Mouse (Mus musculus): Measurements from ENCODE around the gene Tbc1d20. TPM values are rescaled to one million over a fixed set of nuclear protein-coding genes. Genes with fewer than 3 reads are reported as not detected.

The Tbc1d20 gene
- total and polyA plus RNA-seq, 3 experiments: 14.3 to 22.5 (median 17.0) TPM

DNA sequence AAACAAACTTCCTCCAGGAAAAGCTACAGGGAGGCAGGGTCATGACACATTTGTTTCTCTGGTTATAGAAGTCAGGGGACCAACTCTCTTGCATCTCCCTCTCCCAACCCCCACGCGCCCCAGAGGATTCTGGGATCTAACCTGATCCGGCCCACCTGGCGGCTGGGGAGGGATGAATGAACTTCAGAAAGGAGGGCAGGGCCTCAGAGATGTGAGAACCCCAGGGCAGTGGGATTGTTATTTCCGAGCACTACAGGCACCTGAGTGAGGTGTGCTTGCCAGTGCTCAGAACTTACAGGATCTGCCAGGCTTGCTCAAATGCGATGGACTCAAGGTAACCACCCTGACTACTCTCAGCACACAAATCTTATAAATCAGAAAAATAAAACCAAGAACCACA, 51.8 kb downstream of the Tbc1d20 start:
- no peaks in the 10 kb centered on the region for H3K27me3 ChIP-seq (replicated peaks)
- no peak overlapping the region for H3K9ac ChIP-seq (ENCODE audit: insufficient read depth, low read depth)
- dilution Hi-C loops (cut with MboI; ENCODE audit: extremely low pct_ligation_motif_present, extremely low pct_unique_long_range_greater_than_20kb, low sequenced_read_pairs) (no loop called here), in situ Hi-C loops (cut with MboI; ENCODE audit: low pct_ligation_motif_present, low pct_unique_long_range_greater_than_20kb, low sequenced_read_pairs) (no loop called here)
- peaks cover 16 to 44% of the 10 kb centered on the region in 2 experiments for H3K4me1 ChIP-seq (ENCODE audit: control insufficient read depth in 1 of 2, insufficient read depth in 2 of 2)
- no peak overlapping the region for H3K4me2 ChIP-seq (ENCODE audit: insufficient read depth, low read depth, poor library complexity, severe bottlenecking)
- peaks cover 19 to 22% of the 10 kb centered on the region in 2 experiments for H3K36me3 ChIP-seq (replicated peaks in 1 of 2; ENCODE audit: control insufficient read depth in 1 of 2, insufficient read depth in 1 of 2, low read length in 1 of 2)
- peaks cover 2% of the 10 kb centered on the region for H3K79me2 ChIP-seq (replicated peaks; ENCODE audit: control insufficient read depth, extremely low read depth, insufficient read depth, poor library complexity, severe bottlenecking)
- no peak for DNase-seq (ENCODE audit: extremely low read depth)
- H3K4me3 ChIP-seq (replicated peaks in 1 of 3; ENCODE audit: low read depth in 2 of 3, low read length in 2 of 3, poor library complexity in 1 of 3): no peak overlapping the region
- no peaks in the 10 kb centered on the region for H3K9me3 ChIP-seq (replicated peaks; ENCODE audit: low read length)
- TF ChIP-seq ZMIZ1 (IDR thresholded peaks at IDR 0.05; ENCODE audit: low read depth, low read length) (no peak), E2F4 (IDR thresholded peaks at IDR 0.05; ENCODE audit: insufficient replicate concordance, low read depth, low read length) (no peak), RCOR1 (conservative IDR thresholded peaks at IDR 0.05; ENCODE audit: low read depth, low read length) (no peak), HCFC1 (IDR thresholded peaks at IDR 0.05; ENCODE audit: low read depth, low read length) (no peak), RAD21 (IDR thresholded peaks at IDR 0.05; ENCODE audit: low read depth, low read length) (no peak), CHD2 (IDR thresholded peaks at IDR 0.05; ENCODE audit: low read length) (no peak), KAT2A (IDR thresholded peaks at IDR 0.05; ENCODE audit: insufficient replicate concordance, low read length) (no peak), ZC3H11A (IDR thresholded peaks at IDR 0.05; ENCODE audit: low read depth, low read length) (no peak), MXI1 (IDR thresholded peaks at IDR 0.05; ENCODE audit: low read depth, low read length) (no peak), TCF12 (IDR thresholded peaks at IDR 0.05; ENCODE audit: low read depth, low read length) (no peak), NELFE (IDR thresholded peaks at IDR 0.05; ENCODE audit: low read depth, low read length) (no peak), UBTF (IDR thresholded peaks at IDR 0.05; ENCODE audit: low read depth, low read length) (no peak), ETS1 (conservative IDR thresholded peaks at IDR 0.05; ENCODE audit: low read depth, low read length) (no peak)
- H3K27ac ChIP-seq (ENCODE audit: insufficient read depth, low read depth): no peak overlapping the region

DNA sequence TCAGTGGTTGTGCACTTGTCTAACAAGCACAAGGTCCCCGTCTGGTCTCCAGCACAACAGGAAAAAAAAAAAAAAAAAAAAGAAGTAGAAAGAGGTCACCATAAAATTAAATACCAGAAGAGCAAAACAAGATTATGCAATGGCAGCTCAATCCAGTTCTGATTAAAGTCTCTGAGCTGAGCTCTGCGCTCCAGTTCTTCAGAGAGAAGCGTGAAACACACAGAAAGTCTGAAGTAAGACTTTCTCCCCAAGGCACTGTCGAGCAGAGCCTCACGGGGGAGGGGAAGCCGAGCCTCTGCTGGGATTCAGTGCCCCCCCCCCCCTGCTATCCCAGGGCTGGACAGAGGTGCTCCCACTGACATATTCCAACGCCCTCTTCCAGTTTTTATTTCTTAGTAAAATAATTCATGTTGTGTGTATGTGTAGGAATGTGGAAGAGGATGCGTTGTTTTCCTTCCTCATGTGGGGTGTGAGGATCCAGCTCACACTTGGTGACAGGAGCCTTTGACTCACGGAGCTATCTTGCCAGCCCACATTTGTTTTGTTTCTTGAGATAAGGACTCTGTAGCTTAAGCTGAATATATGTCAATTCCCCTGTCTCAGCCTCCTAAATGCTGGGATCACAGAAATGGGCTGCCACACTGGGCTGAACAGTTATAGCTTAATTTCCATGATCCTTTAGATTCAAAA, 53.3 kb downstream of the Tbc1d20 start:
- no peaks in the 10 kb centered on the region for H3K27me3 ChIP-seq (replicated peaks)
- H3K4me3 ChIP-seq (replicated peaks in 1 of 3; ENCODE audit: low read depth in 2 of 3, low read length in 2 of 3, poor library complexity in 1 of 3): no peak overlapping the region
- peaks cover 2% of the 10 kb centered on the region for H3K79me2 ChIP-seq (replicated peaks; ENCODE audit: control insufficient read depth, extremely low read depth, insufficient read depth, poor library complexity, severe bottlenecking)
- no peak overlapping the region for H3K27ac ChIP-seq (ENCODE audit: insufficient read depth, low read depth)
- in situ Hi-C loops (cut with MboI; ENCODE audit: low pct_ligation_motif_present, low pct_unique_long_range_greater_than_20kb, low sequenced_read_pairs) (no loop called here), dilution Hi-C loops (cut with MboI; ENCODE audit: extremely low pct_ligation_motif_present, extremely low pct_unique_long_range_greater_than_20kb, low sequenced_read_pairs) (no loop called here)
- peaks cover 11% of the 10 kb centered on the region in 2 experiments for H3K36me3 ChIP-seq (replicated peaks in 1 of 2; ENCODE audit: control insufficient read depth in 1 of 2, insufficient read depth in 1 of 2, low read length in 1 of 2)
- H3K9ac ChIP-seq (ENCODE audit: insufficient read depth, low read depth): no peak overlapping the region
- no peak overlapping the region for H3K4me2 ChIP-seq (ENCODE audit: insufficient read depth, low read depth, poor library complexity, severe bottlenecking)
- H3K9me3 ChIP-seq (replicated peaks; ENCODE audit: low read length): no peaks in the 10 kb centered on the region
- TF ChIP-seq ZMIZ1 (IDR thresholded peaks at IDR 0.05; ENCODE audit: low read depth, low read length): no peak
- TF ChIP-seq MAZ (IDR thresholded peaks at IDR 0.05; ENCODE audit: low read depth, low read length): no peak
- TF ChIP-seq JUND (conservative IDR thresholded peaks at IDR 0.05; ENCODE audit: low read depth, low read length): no peak
- TF ChIP-seq CTCF (conservative IDR thresholded peaks at IDR 0.05 in 1 of 2, IDR thresholded peaks at IDR 0.05 in 1 of 2; ENCODE audit: low read depth in 2 of 2, low read length in 2 of 2): no peak
- no peak for TF ChIP-seq NELFE (IDR thresholded peaks at IDR 0.05; ENCODE audit: low read depth, low read length)
- no peak for TF ChIP-seq ETS1 (conservative IDR thresholded peaks at IDR 0.05; ENCODE audit: low read depth, low read length)
- no peak for TF ChIP-seq TBP (conservative IDR thresholded peaks at IDR 0.05; ENCODE audit: low read depth, low read length)
- no peak for TF ChIP-seq HCFC1 (IDR thresholded peaks at IDR 0.05; ENCODE audit: low read depth, low read length)
- TF ChIP-seq SIN3A (IDR thresholded peaks at IDR 0.05; ENCODE audit: low read length): no peak
- no peak for TF ChIP-seq GABPA (IDR thresholded peaks at IDR 0.05; ENCODE audit: insufficient replicate concordance, low read depth, low read length)
- TF ChIP-seq RAD21 (IDR thresholded peaks at IDR 0.05; ENCODE audit: low read depth, low read length): no peak
- TF ChIP-seq MYC (IDR thresholded peaks at IDR 0.05; ENCODE audit: low read depth, low read length): no peak
- TF ChIP-seq UBTF (IDR thresholded peaks at IDR 0.05; ENCODE audit: low read depth, low read length): no peak
- no peak for TF ChIP-seq ZNF384 (IDR thresholded peaks at IDR 0.05; ENCODE audit: low read depth, low read length)
- no peak for TF ChIP-seq RCOR1 (conservative IDR thresholded peaks at IDR 0.05; ENCODE audit: low read depth, low read length)
- TF ChIP-seq KAT2A (IDR thresholded peaks at IDR 0.05; ENCODE audit: insufficient replicate concordance, low read length): no peak
- no peak for TF ChIP-seq USF1 (IDR thresholded peaks at IDR 0.05; ENCODE audit: low read depth, low read length)
- TF ChIP-seq SMC3 (IDR thresholded peaks at IDR 0.05; ENCODE audit: low read depth, low read length): no peak
- H3K4me1 ChIP-seq (ENCODE audit: control insufficient read depth in 1 of 2, insufficient read depth in 2 of 2): peaks cover 17 to 35% of the 10 kb centered on the region in 2 experiments
- DNase-seq (ENCODE audit: extremely low read depth): no peak

Data from CH12.LX (cell line).